Mouse (Mus musculus): ENCODE results near the gene Srm.

The Srm gene

GRCm38 (mm10) chr4:148591171-148591630 is at the start of gene Srm:
Gene Srm, plus strand, starts transcription at chr4:148591503.
- DNase-seq: peak; percentile 99

- no peak for DNase-seq
These were observed 42.2 kb upstream of the Srm start for GRCm38 (mm10) chr4:148549106-148549505.

- no peak for DNase-seq
These were observed 33.5 kb upstream of the Srm start for GRCm38 (mm10) chr4:148557766-148558165.

GRCm38 (mm10) chr4:148558297-148559000 is 32.9 kb upstream of the Srm start, which contains the start of gene Exosc10:
Gene Exosc10, plus strand, starts transcription at chr4:148558429.
- peak; percentile 88 for DNase-seq

- no peak for DNase-seq
These were observed 28.6 kb upstream of the Srm start for GRCm38 (mm10) chr4:148562676-148563075.

GRCm38 (mm10) chr4:148563595-148563994 is 27.7 kb upstream of the Srm start:
- DNase-seq: no peak

GRCm38 (mm10) chr4:148570138-148570537 is 21.2 kb upstream of the Srm start:
- no peak for DNase-seq

GRCm38 (mm10) chr4:148570693-148571295 is 20.5 kb upstream of the Srm start:
- DNase-seq: no peak

- DNase-seq: no peak
These were observed 18.1 kb upstream of the Srm start for GRCm38 (mm10) chr4:148573222-148573621.

GRCm38 (mm10) chr4:148580765-148581164 is 10.5 kb upstream of the Srm start:
- DNase-seq: no peak

- DNase-seq: no peak
These were observed 9.9 kb upstream of the Srm start for GRCm38 (mm10) chr4:148581422-148581821.

- DNase-seq: no peak
These were observed 8.0 kb upstream of the Srm start for GRCm38 (mm10) chr4:148583257-148583656.

GRCm38 (mm10) chr4:148586648-148587047 is 4.7 kb upstream of the Srm start:
- DNase-seq: no peak

- DNase-seq: no peak
These were observed 2.5 kb upstream of the Srm start for GRCm38 (mm10) chr4:148588793-148589192.

GRCm38 (mm10) chr4:148589565-148589964 is 1.7 kb upstream of the Srm start:
- DNase-seq: no peak

GRCm38 (mm10) chr4:148590421-148591170 is 707 bp upstream of the Srm start:
- DNase-seq: no peak

GRCm38 (mm10) chr4:148591637-148592380 is 506 bp downstream of the Srm start:
- no peak for DNase-seq

GRCm38 (mm10) chr4:148593996-148594395 is 2.7 kb downstream of the Srm start:
- DNase-seq: no peak

- DNase-seq: no peak
These were observed 4.6 kb downstream of the Srm start for GRCm38 (mm10) chr4:148595916-148596315.

GRCm38 (mm10) chr4:148596731-148597130 is 5.4 kb downstream of the Srm start:
- DNase-seq: no peak

GRCm38 (mm10) chr4:148598826-148599225 is 7.5 kb downstream of the Srm start:
- no peak for DNase-seq

- no peak for DNase-seq
These were observed 9.0 kb downstream of the Srm start for GRCm38 (mm10) chr4:148600316-148600715.

GRCm38 (mm10) chr4:148601871-148602270 is 10.6 kb downstream of the Srm start:
- no peak for DNase-seq
